Mouse (Mus musculus) stomach, postnatal 0 days (tissue): ENCODE measurements at regions not wholly inside any gene's neighbourhood (a gene's known extent, or its start where the extent isn't known, plus 50 kb on each side); places are given as distances from the start of the nearest gene placed in this dataset.

ENCODE experiments used
- ATAC-seq: fragments of 200-750 bp; cut with Nextera tagmentation; 2 replicates; pipeline ENCODE4 v1.8.0; 2017; ENCODE audit not compliant: low FRiP score, low TSS enrichment
- DNase-seq: peaks from one replicate; pipeline ENCODE4 v3.0.0-alpha.2; 2016; ENCODE audit warnings: low spot score
- H3K27ac ChIP-seq: fragments of 300-500 bp; sonication (generic); replicated peaks from 2 replicates; pipeline ENCODE4 v1.5.1; 2014; ENCODE audit warnings: mild to moderate bottlenecking, control low read depth
- H3K27me3 ChIP-seq: fragments of 300-500 bp; sonication (generic); 2 replicates; pipeline ENCODE4 v1.6.1; 2014; ENCODE audit warnings: low read length; ENCODE audit not compliant: control insufficient read depth, insufficient read depth
- H3K36me3 ChIP-seq: fragments of 300-500 bp; sonication (generic); 2 replicates; pipeline ENCODE4 v1.6.1; 2014; ENCODE audit warnings: low read length, mixed read lengths; ENCODE audit not compliant: control insufficient read depth, insufficient read depth
- H3K4me1 ChIP-seq: fragments of 300-500 bp; sonication (generic); replicated peaks from 2 replicates; pipeline ENCODE4 v1.6.1; 2014; ENCODE audit warnings: antibody characterized with exemption; ENCODE audit not compliant: control insufficient read depth, insufficient read depth
- H3K4me2 ChIP-seq: fragments of 300-500 bp; sonication (generic); replicated peaks from 2 replicates; pipeline ENCODE4 v1.6.1; 2014; ENCODE audit warnings: low read depth, mild to moderate bottlenecking, control low read depth, moderate library complexity
- H3K4me3 ChIP-seq: fragments of 300-500 bp; sonication (generic); 2 replicates; pipeline ENCODE4 v1.5.1; 2014; ENCODE audit warnings: low read depth, low read length, control low read depth
- H3K9ac ChIP-seq: fragments of 300-500 bp; sonication (generic); 2 replicates; pipeline ENCODE4 v1.6.1; 2014; ENCODE audit warnings: mild to moderate bottlenecking, low read length, control low read depth, mixed read lengths
- H3K9me3 ChIP-seq: fragments of 300-500 bp; sonication (generic); 2 replicates; pipeline ENCODE4 v1.6.1; 2016; ENCODE audit warnings: low read length; ENCODE audit not compliant: control insufficient read depth
- CTCF ChIP-seq: IDR thresholded peaks from 2 replicates; pipeline ENCODE4 v1.5.1; 2016; ENCODE audit warnings: antibody characterized with exemption, low read depth, mild to moderate bottlenecking, moderate library complexity
- EP300 ChIP-seq: optimal IDR thresholded peaks from 2 replicates; pipeline ENCODE3; 2016; ENCODE audit warnings: antibody characterized with exemption
- WGBS: fragments of 180-500 bp; shearing (Covaris S2); extraction: QIAGEN DNeasy Blood & Tissue Kit; methylation state at CpG from one replicate; pipeline ENCODE4 v1.1.7; 2014; 5-methylcytosine and 5-hydroxymethylcytosine counted together

GRCm38 (mm10) chr1:177517934-177518610 lies 75.9 kb downstream of the Zbtb18 start:
- ATAC-seq (no peak), DNase-seq (no peak)
- Histone ChIP-seq H3K27ac (no peak overlapping the region), H3K4me3 (no peak overlapping the region), H3K36me3 (no peaks in the 10 kb centered on the region), H3K4me1 (no peaks in the 10 kb centered on the region), H3K4me2 (no peak overlapping the region), H3K9ac (no peak overlapping the region), H3K9me3 (no peaks in the 10 kb centered on the region), H3K27me3 (no peaks in the 10 kb centered on the region)
- WGBS: 47% methylated on average over 18 of the region's 18 CpGs
- TF ChIP-seq EP300 (no peak), CTCF (no peak)

DNA sequence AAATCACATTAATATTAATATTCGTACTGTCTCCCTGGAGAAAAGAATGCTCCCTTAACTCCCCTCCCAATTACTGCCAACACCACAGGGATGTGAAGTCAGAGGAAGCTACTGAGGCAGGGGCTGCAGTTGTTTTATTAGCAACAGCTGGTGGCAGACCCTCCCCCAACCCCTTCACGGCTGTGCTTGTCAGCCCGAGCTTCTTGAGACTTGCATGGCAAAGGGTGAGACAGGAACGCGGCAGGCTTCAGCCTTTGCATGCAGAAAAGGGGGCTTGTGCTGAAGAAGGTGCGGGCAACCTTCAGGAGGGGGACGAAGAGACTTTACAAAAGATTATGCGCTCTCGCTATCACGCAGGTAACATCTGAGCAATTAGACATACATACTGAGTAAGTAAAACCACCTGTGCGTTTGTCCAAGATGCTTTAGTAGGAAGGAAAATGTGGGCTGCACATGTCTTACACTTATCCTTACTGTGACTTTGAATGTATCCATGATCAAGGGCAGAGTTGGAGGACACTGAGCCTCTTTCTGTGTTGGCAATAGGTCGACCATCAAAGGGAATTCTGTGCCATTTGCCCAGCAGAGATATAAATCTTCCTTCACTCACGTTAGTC lies 76.9 kb downstream of the Zbtb18 start:
- Histone ChIP-seq H3K4me2 (no peak overlapping the region), H3K9ac (no peak overlapping the region), H3K4me3 (no peak overlapping the region), H3K27ac (no peak overlapping the region), H3K9me3 (no peaks in the 10 kb centered on the region), H3K4me1 (no peaks in the 10 kb centered on the region), H3K27me3 (no peaks in the 10 kb centered on the region), H3K36me3 (no peaks in the 10 kb centered on the region)
- 30% methylated on average over 13 of the region's 13 CpGs for WGBS
- TF ChIP-seq CTCF: no peak
- TF ChIP-seq EP300: no peak
- no peak for DNase-seq
- no peak for ATAC-seq

DNA sequence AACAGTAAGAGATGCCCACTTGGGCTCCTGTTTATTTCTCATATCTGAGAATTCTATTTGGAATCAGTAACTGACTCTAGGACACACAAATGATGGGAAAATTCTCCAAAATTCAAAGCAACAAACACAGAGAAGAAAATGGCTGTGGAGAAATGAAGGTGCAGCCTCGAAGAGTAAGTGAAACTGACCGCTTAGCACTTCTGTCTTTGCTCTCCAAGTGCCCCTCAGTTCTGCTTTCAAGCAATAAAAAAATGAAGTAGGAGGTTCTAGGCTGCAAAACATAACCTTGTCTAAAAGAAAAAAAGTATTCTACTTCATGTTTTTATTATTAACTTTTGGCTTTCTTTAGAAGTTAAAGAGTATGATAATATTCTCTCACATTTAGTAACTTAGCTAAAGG lies 79.0 kb downstream of the Zbtb18 start:
- Histone ChIP-seq H3K9ac (no peak overlapping the region), H3K4me2 (no peak overlapping the region)
- no peak for DNase-seq

DNA sequence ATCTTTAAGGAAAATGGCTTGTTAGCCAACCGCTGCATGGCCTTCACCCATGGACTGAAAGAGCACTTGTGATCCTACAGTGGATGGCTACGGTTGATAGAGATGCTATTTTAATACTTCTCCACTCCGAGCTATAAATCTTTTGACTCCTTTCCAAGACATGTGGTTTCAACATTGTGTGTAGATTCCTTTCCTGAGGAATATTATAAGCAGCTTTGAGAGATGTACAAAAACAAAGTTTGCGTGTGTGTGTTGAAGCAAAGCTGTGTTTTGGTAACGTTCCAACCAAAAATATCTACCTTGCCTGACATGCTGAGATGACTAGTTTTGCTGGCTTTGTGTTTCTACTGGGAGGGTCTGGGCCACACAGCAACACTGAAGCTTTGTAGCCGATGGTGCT lies 83.0 kb downstream of the Zbtb18 start:
- H3K4me1 ChIP-seq: no peaks in the 10 kb centered on the region
- DNase-seq: no peak
- ATAC-seq: no peak
- 63% methylated on average over 6 of the region's 6 CpGs for WGBS
- H3K4me2 ChIP-seq: no peak overlapping the region
- no peaks in the 10 kb centered on the region for H3K36me3 ChIP-seq
- H3K27me3 ChIP-seq: no peaks in the 10 kb centered on the region
- no peak overlapping the region for H3K4me3 ChIP-seq
- TF ChIP-seq CTCF (no peak), EP300 (no peak)
- H3K9ac ChIP-seq: no peak overlapping the region
- H3K9me3 ChIP-seq: no peaks in the 10 kb centered on the region
- no peak overlapping the region for H3K27ac ChIP-seq

More for the DNA sequence above, 79.0 kb downstream of the Zbtb18 start:
- Histone ChIP-seq H3K27ac (no peak overlapping the region), H3K4me3 (no peak overlapping the region), H3K27me3 (no peaks in the 10 kb centered on the region), H3K36me3 (no peaks in the 10 kb centered on the region), H3K9me3 (no peaks in the 10 kb centered on the region), H3K4me1 (no peaks in the 10 kb centered on the region)
- no peak for TF ChIP-seq EP300
- ATAC-seq: no peak
- WGBS: 82% methylated on average over 2 of the region's 2 CpGs

DNA sequence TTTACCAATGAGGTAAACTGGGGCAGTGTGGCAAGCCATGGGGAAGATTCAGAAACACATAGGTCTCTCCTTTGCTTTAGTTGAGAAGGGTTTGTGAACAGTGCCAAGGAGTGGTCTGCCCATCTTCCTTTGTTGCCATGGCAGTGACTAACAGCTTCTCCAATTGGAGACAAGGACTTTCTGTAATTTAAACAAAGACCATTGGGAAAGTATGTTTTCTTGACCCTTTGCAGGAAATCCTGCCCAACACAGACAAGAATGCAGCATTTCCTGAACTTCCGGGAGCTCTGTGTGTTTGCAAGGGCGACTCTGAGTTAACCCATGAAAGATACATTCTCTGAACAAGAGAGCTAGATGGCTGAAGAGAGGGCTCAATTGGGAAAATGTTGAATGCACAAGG lies 89.6 kb downstream of the Zbtb18 start:
- no peaks in the 10 kb centered on the region for H3K36me3 ChIP-seq
- DNase-seq (no peak), ATAC-seq (peak; percentile 35; the same call in 1 of the 2 replicates)

DNA sequence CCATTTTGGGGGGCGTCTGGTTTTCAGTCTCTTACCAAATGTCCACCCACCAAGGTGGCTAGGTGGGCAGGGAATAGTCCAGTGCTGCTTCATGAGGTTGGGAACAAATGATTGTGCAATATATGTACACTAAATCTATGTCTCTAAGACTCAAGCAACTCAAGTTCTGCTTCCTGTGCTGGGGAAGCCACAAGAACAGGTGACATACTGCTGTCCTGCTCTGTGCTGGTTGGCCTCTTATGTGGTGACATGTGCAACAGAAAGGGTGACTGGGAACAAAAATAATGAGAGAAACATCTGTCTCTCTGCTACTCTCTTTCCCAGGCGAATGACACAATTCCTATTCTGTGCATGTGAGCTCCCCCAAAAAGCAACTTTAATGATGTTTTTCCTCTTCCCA lies 90.5 kb downstream of the Zbtb18 start:
- 67% methylated on average over 2 of the region's 2 CpGs for WGBS

More for the DNA sequence above, 89.6 kb downstream of the Zbtb18 start:
- H3K4me2 ChIP-seq: no peak overlapping the region
- H3K9ac ChIP-seq: no peak overlapping the region
- no peaks in the 10 kb centered on the region for H3K27me3 ChIP-seq
- H3K9me3 ChIP-seq: no peaks in the 10 kb centered on the region
- whole genome bisulfite sequencing: 37% methylated on average over 2 of the region's 2 CpGs
- H3K4me1 ChIP-seq: no peaks in the 10 kb centered on the region
- no peak for TF ChIP-seq EP300
- no peak for TF ChIP-seq CTCF
- no peak overlapping the region for H3K4me3 ChIP-seq
- no peak overlapping the region for H3K27ac ChIP-seq

More for the DNA sequence above, 90.5 kb downstream of the Zbtb18 start:
- ATAC-seq: no peak
- H3K9me3 ChIP-seq: no peaks in the 10 kb centered on the region
- no peaks in the 10 kb centered on the region for H3K36me3 ChIP-seq
- DNase-seq: no peak
- no peak overlapping the region for H3K4me2 ChIP-seq
- H3K4me3 ChIP-seq: no peak overlapping the region
- no peak overlapping the region for H3K9ac ChIP-seq
- TF ChIP-seq EP300 (no peak), CTCF (no peak)
- H3K27me3 ChIP-seq: no peaks in the 10 kb centered on the region
- no peak overlapping the region for H3K27ac ChIP-seq
- H3K4me1 ChIP-seq: no peaks in the 10 kb centered on the region
